Mouse (Mus musculus): ENCODE data around the gene Gm6502. TPM values are rescaled to one million over a fixed set of nuclear protein-coding genes. Genes with fewer than 3 reads are reported as not detected.
"Not testable (repeated sequence)": the region's sequence is repeated elsewhere in the genome, so short reads cannot be mapped to it uniquely, and the experiment has no call there.

Gene Gm6502
- polyA plus RNA-seq (2017; shearing (Covaris generic)) = under 1 TPM in 1 of 2 experiments, not detected in 1; 0.31 TPM

DNA sequence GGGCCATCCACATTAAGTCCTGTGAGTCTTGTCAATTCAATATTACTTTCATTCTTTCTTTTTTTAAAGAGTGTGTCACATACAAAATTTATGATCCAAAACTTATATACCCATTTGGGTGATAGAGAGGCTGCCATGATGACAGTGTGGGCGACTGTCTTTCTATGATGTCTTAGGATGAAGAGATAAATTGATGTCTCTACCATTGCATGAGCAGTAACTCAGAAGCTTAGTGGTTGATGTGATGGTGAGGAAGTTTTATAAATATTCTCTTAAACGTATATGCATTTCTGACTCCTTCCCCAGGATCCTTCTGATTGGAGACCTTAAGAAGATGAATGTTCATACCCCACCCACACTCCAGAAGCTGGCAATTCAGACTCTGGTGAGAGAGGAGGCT is at the start of gene Gm6502:
Gene Gm6502, plus strand, starts transcription at position 301 of the 400 bp plus-strand sequence.
- not testable (repeated sequence) for ATAC-seq

GRCm38 (mm10) chr5:94306696-94307095 is 7.5 kb upstream of the Gm6502 start, which contains the start of gene A430089I19Rik:
Gene A430089I19Rik, minus strand, starts transcription at chr5:94306796.
- not testable (repeated sequence) for ATAC-seq

DNA sequence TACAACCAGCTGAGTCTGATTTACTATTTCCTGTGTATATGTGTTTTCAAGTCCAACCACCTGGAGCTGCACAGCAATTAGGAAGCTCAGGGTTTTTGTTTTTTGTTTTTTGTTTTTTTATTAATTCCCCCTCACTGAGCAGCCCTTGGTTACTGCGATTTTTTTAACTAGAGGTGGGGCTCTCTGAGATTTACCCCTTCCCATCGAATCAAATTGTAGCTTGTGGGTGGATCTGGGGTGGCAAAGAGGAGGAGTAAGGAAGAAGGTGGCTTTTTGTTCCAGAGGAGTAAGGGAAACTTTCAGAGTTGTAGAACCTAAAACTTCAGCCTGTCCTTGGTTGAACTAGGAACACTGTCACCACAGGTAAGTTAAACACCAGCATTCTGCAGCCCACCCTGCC is 25.2 kb downstream of the Gm6502 start, which contains the start of gene AA792892:
Gene AA792892, plus strand, starts transcription at position 301 of the 400 bp plus-strand sequence.
- not testable (repeated sequence) for ATAC-seq

Other genes with a start within 250 kb of the Gm6502 start
- not detected for gene BC061212, start 243.9 kb upstream of the Gm6502 start, polyA plus RNA-seq (2017; shearing (Covaris generic))
- gene Gm6351, start 238.1 kb upstream of the Gm6502 start, polyA plus RNA-seq (2017; shearing (Covaris generic)) = not detected
- not detected for gene Gm3106, start 96.4 kb upstream of the Gm6502 start, polyA plus RNA-seq (2017; shearing (Covaris generic))
- gene A430089I19Rik, start 7.6 kb upstream of the Gm6502 start, polyA plus RNA-seq (2017; shearing (Covaris generic)) = not detected
- gene AA792892, start 25.3 kb downstream of the Gm6502 start, polyA plus RNA-seq (2017; shearing (Covaris generic)) = not detected
- not detected for gene Gm7682, start 131.3 kb downstream of the Gm6502 start, polyA plus RNA-seq (2017; shearing (Covaris generic))
- gene Gm3139, start 211.9 kb downstream of the Gm6502 start, polyA plus RNA-seq (2017; shearing (Covaris generic)) = not detected